Mouse (Mus musculus) gastrocnemius, postnatal 36 days (tissue): ENCODE measurements around the gene Lin7b. TPM values are rescaled to one million over a fixed set of nuclear protein-coding genes. Genes with fewer than 3 reads are reported as not detected.
"Not testable (repeated sequence)": the region's sequence is repeated elsewhere in the genome, so short reads cannot be mapped to it uniquely, and the experiment has no call there.

Experiments used
- DNase-seq, 2 experiments: peaks; one replicate each; pipeline ENCODE4 v3.0.0; 2022
- intact Hi-C: fragments of 180-260 bp; cut with DNase I; formaldehyde crosslinking; loops from one replicate; pipeline ENCODE4 v1.15.1; 2025
- total RNA-seq, 2 experiments: library from RNA; stranded (reverse); gene quantifications; 2 replicates each; pipeline ENCODE4 v1.2.3; 2021

Gene Lin7b
- total RNA-seq, 2 experiments from 2014 or later, result not detected

DNA sequence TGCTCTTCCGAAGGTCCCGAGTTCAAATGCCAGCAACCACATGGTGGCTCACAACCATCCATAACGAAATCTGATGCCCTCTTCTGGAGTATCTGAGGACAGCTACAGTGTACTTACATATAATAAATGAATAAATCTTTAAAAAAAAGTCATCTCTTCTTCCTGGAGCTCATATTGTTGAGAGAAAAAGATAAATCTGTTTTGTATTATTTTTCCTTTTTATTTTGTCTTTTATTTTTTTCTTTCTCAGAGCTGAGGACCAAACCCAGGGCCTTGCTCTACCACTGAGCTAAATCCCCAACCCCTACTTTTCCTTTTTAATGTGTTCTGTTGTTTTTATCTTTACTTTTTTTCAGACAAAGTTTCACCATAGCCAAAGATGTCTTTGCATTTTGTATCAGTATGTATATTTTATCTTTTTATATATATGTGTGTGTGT, 26.0 kb upstream of the Lin7b start:
- intact Hi-C loops, result loop anchor here (5.0 kb wide), 1 partner anchor 94 kb away; no protein-coding TSS in a partner anchor
- DNase-seq, result not testable (repeated sequence)

GRCm38 (mm10) chr7:45395578-45396336, 25.4 kb upstream of the Lin7b start, which contains the start of gene Snrnp70:
Gene Snrnp70 (minus strand): TSS chr7:45395742.
- peak; percentile 100 for DNase-seq
- intact Hi-C loops, result loop anchor here (5.0 kb wide), 1 partner anchor 93 kb away; no protein-coding TSS in a partner anchor

- peak in 1 of 2 experiments; percentile 32 for DNase-seq
- intact Hi-C loops, result loop anchor here (5.0 kb wide), 1 partner anchor 93 kb away; no protein-coding TSS in a partner anchor
These were observed 24.8 kb upstream of the Lin7b start for GRCm38 (mm10) chr7:45395129-45395541.

- intact Hi-C loops, result loop anchor here (5.0 kb wide), 1 partner anchor 79 kb away; no protein-coding TSS in a partner anchor
- no peak for DNase-seq
These were observed 15.7 kb upstream of the Lin7b start for GRCm38 (mm10) chr7:45386077-45386476.

DNA sequence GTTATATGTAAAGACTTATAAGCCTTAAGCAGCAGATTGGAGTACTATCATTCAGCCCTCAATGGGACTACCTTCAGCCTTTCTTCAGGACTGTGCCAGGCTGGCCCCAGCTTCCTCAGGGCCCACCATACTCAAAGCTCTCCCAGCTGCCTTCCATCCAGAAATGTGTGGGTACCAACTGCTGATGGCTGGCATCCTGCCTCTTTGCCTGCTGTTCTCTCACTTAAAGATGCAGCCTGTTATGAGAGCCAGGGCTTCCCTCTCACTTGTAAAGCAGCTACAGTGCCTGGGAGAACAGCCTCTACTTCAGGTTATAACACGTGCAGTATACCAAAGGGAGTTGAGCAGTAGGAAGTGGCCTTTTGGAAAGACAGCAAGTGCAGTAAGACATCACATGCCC, 5.7 kb upstream of the Lin7b start:
- intact Hi-C loops, result no loop called here
- no peak for DNase-seq

GRCm38 (mm10) chr7:45374620-45375019, 4.2 kb upstream of the Lin7b start:
- intact Hi-C loops, result no loop called here
- DNase-seq, result no peak

- DNase-seq, result no peak
- intact Hi-C loops, result no loop called here
These were observed 2.0 kb upstream of the Lin7b start for GRCm38 (mm10) chr7:45372371-45372770.

- no peak for DNase-seq
- intact Hi-C loops, result no loop called here
These were observed 428 bp downstream of the Lin7b start for GRCm38 (mm10) chr7:45369836-45370474.

GRCm38 (mm10) chr7:45369022-45369745, 1.2 kb downstream of the Lin7b start:
- DNase-seq, result no peak
- intact Hi-C loops, result no loop called here

GRCm38 (mm10) chr7:45368178-45368577, 2.2 kb downstream of the Lin7b start:
- intact Hi-C loops, result no loop called here
- no peak for DNase-seq

DNA sequence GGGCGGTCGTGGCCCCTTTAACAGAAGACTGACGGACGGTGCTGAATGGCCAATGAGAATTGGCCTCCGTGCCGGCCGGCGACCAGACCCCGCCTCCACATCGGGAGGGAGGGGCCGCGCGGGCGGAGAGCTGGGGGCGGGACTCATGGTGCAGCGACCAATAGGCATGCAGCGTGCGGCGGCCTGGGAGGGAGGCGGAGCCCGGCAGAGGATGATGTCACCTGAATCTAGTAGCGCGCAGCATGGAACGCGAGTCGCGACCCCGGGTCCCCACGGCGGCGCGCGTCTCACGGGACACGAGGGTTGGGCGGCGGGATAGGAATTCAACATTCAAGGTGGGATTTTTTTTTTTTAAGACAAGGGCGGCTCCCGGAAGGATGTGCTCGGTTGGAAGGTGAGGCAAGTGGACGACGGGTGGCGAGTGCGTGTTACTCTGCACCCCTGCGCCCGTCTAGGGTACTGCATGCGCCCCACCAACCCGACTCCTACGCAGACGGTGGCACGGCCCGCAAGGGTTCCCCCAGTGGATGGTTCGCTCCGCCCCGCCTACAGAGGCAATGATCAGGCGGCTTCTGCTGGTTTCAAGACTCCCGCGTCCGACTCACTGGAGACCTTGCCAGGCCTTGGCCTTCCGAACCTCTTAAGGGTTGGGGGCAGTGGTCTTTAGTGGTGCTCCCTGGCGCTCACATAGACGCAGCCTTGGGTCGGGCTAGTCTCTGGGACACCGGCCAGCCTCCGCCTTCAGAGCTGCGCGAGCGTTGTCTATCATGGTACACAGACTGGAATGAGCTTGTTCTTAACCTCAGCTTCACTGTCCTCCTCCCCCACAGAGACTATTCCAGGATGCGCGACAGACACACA, 3.1 kb downstream of the Lin7b start:
- intact Hi-C loops, result no loop called here
- peak; percentile 96 to 97 for DNase-seq

- intact Hi-C loops, result no loop called here
These were observed 3.7 kb downstream of the Lin7b start, which contains the start of gene Ppfia3 for GRCm38 (mm10) chr7:45366652-45367019. Gene Ppfia3 (minus strand): TSS chr7:45367019.

DNA sequence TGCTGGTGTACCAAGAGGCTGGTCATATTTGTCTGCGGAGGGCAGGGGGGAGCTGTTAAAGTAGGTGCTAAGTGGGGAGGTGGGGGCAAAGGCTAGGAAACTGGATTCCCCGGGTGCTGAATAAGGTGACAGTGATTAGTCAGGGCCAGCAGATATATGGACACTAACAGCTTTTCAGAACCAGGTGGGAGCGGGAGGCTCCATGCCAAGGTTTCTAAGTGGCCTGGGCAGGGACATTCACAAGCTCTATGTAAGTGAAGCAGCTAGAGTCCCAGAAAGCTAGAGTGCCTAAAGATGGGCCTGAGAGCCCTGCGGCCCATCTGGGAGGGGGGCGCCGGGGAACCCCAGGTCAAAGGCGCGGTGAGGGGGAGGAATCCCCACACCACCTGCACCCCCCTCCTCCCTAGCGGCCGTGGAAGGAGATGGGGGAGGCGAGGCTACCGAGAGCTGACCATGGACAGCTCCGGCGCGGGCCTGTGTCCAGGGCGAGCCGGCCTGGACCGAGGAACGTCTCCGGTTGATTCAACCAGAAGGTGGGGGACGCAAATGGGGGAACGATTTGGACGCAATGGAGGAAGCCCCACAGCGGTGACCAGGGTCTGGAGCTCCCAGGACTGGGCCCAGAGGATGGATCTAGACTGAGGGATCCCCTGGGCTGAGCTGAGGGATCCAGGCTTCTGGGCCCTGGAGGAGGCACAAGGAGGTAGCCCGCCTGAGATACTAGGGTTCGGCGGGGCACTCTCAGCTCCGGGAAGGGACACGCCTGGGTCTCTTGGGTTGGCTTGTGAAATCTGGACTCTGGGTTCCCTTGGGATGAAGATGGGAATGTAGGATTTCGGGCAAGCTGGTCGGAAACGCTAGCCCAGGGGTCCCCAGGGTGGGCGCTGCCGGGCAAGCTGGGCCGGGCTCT, 4.4 kb downstream of the Lin7b start:
- intact Hi-C loops, result no loop called here
- DNase-seq, result peak; percentile 44

More at GRCm38 (mm10) chr7:45366652-45367019, 3.7 kb downstream of the Lin7b start, which contains the start of gene Ppfia3:
- no peak for DNase-seq

DNA sequence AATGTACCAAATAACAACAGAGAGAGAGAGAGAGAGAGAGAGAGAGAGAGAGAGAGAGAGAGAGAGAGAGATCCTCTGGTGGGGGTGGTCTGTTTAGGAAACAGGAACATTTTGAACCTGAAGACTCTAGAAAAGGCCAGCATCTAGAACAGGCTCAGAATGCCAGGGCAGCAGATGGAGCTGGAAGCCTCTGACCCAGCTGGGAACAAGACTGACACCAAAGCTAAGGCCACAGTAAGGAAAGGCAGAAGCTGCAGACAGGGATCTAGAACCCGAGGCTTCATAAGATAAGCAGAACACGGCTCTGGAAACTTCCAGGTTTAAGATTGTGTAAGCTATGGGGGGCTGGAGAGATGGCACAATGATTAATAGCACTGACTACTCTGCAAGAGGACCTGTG, 6.4 kb downstream of the Lin7b start:
- no peak for DNase-seq
- intact Hi-C loops, result no loop called here

DNA sequence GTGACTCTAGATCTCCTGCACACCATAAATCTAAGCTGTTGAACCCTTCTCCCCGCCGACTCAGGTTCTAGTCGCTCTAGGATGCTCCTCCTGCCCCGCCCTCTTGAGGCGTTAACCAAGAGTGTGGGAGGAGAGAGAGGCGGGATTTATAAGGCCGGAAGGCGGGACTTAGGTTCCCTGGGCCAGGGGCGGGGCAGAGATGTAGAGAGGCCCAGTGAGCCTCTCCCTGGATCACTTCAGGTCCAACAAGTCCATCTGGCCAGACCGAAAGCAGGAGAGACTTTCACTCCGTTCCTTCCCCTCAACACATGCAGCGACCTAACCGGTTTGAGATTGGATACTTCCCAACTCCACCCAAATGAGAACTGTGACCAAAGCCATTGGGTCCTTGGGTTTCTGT, 7.6 kb downstream of the Lin7b start:
- DNase-seq, result no peak
- intact Hi-C loops, result no loop called here

GRCm38 (mm10) chr7:45361243-45361804, 9.1 kb downstream of the Lin7b start:
- intact Hi-C loops, result no loop called here
- DNase-seq, result peak in 1 of 2 experiments; percentile 42

GRCm38 (mm10) chr7:45360404-45361125, 9.8 kb downstream of the Lin7b start:
- no peak for DNase-seq
- intact Hi-C loops, result no loop called here

- intact Hi-C loops, DNase-seq: not testable (repeated sequence)
These were observed 11.3 kb downstream of the Lin7b start for GRCm38 (mm10) chr7:45359081-45359480.
